Mouse (Mus musculus) small intestine, adult 2 months (tissue): ENCODE measurements around the gene Tpm3.

Source experiments
- CTCF ChIP-seq: fragments of 200-500 bp; IDR thresholded peaks from 2 replicates; pipeline ENCODE4 v1.5.1; 2012; ENCODE audit warnings: low read depth, mild to moderate bottlenecking, control low read depth, inconsistent platforms, low read length, moderate library complexity, mixed read lengths; ENCODE audit not compliant: insufficient replicate concordance, insufficient read length; ENCODE audit errors: extremely low read depth
- POLR2A ChIP-seq: fragments of 200-500 bp; IDR thresholded peaks from 2 replicates; pipeline ENCODE4 v1.6.1; 2012; ENCODE audit warnings: low read depth, mild to moderate bottlenecking, control low read depth, inconsistent platforms, low read length, moderate library complexity

DNA sequence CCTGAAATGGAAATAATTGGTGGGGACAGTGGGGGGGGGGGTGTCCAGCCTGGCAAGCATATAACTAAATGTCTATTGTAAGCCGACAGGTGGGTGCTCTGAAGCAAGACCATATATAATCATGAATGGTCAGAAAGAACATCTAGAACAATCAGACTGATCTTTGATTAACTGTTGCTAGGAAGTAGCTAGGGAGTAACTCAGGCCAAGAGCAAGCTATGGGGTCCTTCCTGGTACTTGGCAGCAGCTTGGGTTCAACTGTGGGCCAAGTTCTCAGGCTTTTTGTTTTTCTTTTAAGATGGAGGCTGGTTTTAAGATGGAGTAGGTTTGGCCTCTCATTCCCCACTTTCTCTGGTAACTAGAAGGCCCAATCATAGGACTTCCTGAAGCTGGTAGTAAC, 74.2 kb downstream of the Tpm3 start:
- TF ChIP-seq CTCF (no peak), POLR2A (no peak)
